Mouse (Mus musculus) intestine, embryonic 14.5 days (tissue): Measurements from ENCODE around the gene Snhg11. TPM values are rescaled to one million over a fixed set of nuclear protein-coding genes. Genes with fewer than 3 reads are reported as not detected.

Experiments used
- ATAC-seq: fragments of 200-750 bp; cut with Nextera tagmentation; replicated peaks from 2 replicates; pipeline ENCODE4 v1.8.0; 2017; ENCODE audit warnings: low read depth, moderate number of reproducible peaks, moderate TSS enrichment, moderate library complexity; ENCODE audit not compliant: low FRiP score, low TSS enrichment
- DNase-seq: peaks from one replicate; pipeline ENCODE4 v3.0.0-alpha.2; 2018; ENCODE audit warnings: low spot score
- H3K27ac ChIP-seq: fragments of 300-500 bp; sonication (generic); 2 replicates; pipeline ENCODE4 v1.5.1; 2014; ENCODE audit warnings: low read depth, mild to moderate bottlenecking, control low read depth
- H3K27me3 ChIP-seq: fragments of 300-500 bp; sonication (generic); replicated peaks from 2 replicates; pipeline ENCODE4 v1.6.1; 2014; ENCODE audit warnings: low read length, control low read depth; ENCODE audit not compliant: control insufficient read depth, insufficient read depth
- H3K36me3 ChIP-seq: fragments of 300-500 bp; sonication (generic); 2 replicates; pipeline ENCODE4 v1.6.1; 2014; ENCODE audit warnings: low read length, control low read depth; ENCODE audit not compliant: control insufficient read depth, insufficient read depth
- H3K4me1 ChIP-seq: fragments of 300-500 bp; sonication (generic); replicated peaks from 2 replicates; pipeline ENCODE4 v1.6.1; 2014; ENCODE audit warnings: low read length, control low read depth, mixed read lengths; ENCODE audit not compliant: control insufficient read depth, insufficient read depth
- H3K4me2 ChIP-seq: fragments of 300-500 bp; sonication (generic); 2 replicates; pipeline ENCODE4 v1.6.1; 2014; ENCODE audit warnings: low read length
- H3K4me3 ChIP-seq: fragments of 300-500 bp; sonication (generic); 2 replicates; pipeline ENCODE4 v1.5.1; 2014; ENCODE audit warnings: low read depth, low read length, control low read depth, mixed read lengths
- H3K9ac ChIP-seq: fragments of 300-500 bp; sonication (generic); 2 replicates; pipeline ENCODE4 v1.6.1; 2014; ENCODE audit warnings: mild to moderate bottlenecking, low read length
- H3K9me3 ChIP-seq: fragments of 300-500 bp; sonication (generic); 2 replicates; pipeline ENCODE4 v1.6.1; 2016; ENCODE audit warnings: low read length, control low read depth; ENCODE audit not compliant: control insufficient read depth
- WGBS: fragments of 180-500 bp; shearing (Covaris S2); extraction: QIAGEN DNeasy Blood & Tissue Kit; methylation state at CpG from one replicate; pipeline ENCODE4 v1.1.7; 2014; 5-methylcytosine and 5-hydroxymethylcytosine counted together
- polyA plus RNA-seq: library from polyadenylated mRNA; unstranded; fragments of >200 nt; fragmentation: Nextera tagmentation; extraction: Ambion mirVana; gene quantifications from 2 replicates; pipeline ENCODE4 v1.2.1, GENCODE M21; 2014

Gene Snhg11
- polyA plus RNA-seq, 1 experiment from 2014 or later: 6.1 TPM

DNA sequence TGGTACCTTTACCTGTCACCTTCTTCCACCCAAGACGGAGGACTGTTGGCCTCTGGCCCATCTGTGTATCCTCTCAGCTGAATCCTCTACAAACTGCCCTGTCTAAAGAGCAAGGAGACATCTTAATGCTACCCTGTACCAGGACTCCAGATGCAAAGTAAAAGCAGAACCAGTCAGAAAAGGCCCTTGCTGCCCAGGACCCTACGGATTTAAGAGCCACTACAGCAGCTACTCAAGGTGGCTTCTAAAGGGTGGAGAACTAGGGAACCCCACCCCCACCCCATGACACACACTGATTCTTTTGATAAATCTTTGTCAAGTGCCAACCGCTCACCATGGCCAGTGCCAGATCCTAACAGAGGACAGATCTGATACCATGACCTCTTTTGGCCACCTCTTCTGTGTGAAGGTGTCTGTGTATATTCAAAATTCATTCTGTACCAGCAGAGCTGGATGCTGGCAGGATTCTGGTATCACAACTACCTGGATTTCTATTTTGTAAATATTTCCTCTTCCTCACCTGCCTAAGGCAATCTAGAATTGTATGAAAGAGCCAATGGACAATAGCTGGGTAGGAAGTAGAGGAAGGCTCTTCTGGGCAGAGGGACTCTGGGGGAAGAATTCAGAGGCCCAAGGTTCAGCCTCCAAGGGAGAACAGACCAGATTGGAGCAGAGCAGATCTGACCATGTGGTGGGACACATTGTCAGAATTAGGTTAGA is 22.5 kb upstream of the Snhg11 start:
- 79% methylated on average over 3 of the region's 3 CpGs for WGBS
- Histone ChIP-seq H3K4me3 (no peak overlapping the region), H3K27me3 (no peaks in the 10 kb centered on the region), H3K4me2 (no peak overlapping the region), H3K9me3 (no peaks in the 10 kb centered on the region), H3K9ac (no peak overlapping the region), H3K36me3 (peaks cover 42% of the 10 kb centered on the region), H3K4me1 (no peaks in the 10 kb centered on the region), H3K27ac (no peak overlapping the region)
- no peak for ATAC-seq
- no peak for DNase-seq

DNA sequence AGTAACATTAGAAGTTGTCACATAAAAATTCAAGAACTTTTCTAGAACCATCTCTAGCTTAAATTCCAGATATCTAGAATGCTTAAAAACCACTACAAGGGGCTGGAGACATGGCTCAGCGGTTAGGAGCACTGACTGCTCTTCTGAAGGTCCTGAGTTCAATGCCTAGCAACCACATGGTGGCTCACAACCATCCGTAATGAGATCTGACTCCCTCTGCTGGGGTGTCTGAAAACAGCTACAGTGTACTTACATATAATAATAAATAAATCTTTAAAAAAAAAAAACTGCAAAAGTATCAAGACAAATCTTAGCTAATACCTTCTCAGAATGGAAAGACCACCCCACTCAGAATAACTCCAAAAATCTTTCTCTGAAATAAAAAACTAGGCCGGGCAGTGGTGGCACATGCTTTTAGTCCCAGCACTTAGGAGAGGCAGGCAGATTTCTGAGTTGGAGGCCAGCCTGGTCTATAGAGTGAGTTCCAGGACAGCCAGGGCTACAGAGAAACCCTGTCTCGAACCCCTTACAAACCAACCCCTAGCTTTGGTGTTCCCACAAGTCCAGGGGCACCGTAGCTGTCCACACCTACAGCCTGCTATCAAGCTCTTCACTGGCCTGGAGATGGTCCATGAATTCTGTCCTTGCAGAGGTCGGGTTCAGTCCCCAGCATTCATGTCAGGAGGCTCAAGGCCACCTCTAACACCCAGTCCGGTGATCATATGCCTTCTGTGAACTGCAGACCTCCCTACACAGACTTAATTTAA is 20.9 kb upstream of the Snhg11 start:
- Histone ChIP-seq H3K4me1 (peaks cover 5% of the 10 kb centered on the region), H3K27ac (no peak overlapping the region), H3K4me2 (no peak overlapping the region), H3K9me3 (no peaks in the 10 kb centered on the region), H3K27me3 (no peaks in the 10 kb centered on the region), H3K4me3 (no peak overlapping the region), H3K36me3 (peaks cover 58% of the 10 kb centered on the region), H3K9ac (no peak overlapping the region)
- DNase-seq (no peak), ATAC-seq (no peak)
- 80% methylated on average over 7 of the region's 7 CpGs for WGBS

DNA sequence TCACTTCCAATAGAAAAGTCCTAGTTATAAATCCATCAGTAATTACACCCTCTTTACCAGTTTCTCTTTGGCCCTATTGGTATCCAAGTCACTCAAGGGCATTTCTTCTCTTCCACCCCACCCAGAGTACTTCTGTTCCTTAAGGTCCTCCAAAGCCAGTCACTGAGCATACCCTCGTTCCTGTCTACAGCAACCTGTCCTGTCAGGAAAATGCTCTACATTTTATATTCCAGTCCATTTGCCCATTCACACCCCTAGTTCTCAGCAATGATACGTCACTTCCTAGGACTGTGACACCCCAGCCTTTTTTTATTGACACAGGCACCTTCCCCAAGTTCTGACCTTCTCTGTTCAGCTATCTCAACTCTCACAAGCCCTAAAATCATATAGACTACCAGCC is 20.2 kb upstream of the Snhg11 start:
- Histone ChIP-seq H3K36me3 (peaks cover 65% of the 10 kb centered on the region), H3K9ac (no peak overlapping the region), H3K9me3 (no peaks in the 10 kb centered on the region), H3K4me3 (no peak overlapping the region), H3K4me1 (peaks cover 12% of the 10 kb centered on the region), H3K27ac (no peak overlapping the region), H3K27me3 (no peaks in the 10 kb centered on the region), H3K4me2 (no peak overlapping the region)
- DNase-seq (no peak), ATAC-seq (no peak)
- 86% methylated on average over 2 of the region's 2 CpGs for WGBS

DNA sequence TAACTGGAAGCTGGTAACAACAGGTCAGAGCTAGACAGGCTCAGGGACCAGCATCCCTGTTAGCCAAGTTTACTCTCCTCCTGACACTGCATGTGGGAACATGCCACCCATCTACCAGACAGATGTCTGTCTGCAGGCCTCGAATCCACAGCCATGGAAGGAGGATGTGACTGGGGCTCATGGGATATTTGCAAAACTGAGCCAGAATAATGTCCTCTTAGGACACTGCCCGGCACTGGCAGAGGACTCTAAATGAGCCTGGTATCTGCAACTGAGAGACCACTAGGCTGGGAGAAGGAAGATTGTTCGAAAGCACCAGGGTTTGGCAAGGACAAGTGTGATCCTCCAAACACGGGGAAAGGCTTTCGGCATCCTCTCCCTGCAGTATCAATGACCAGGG is 19.3 kb upstream of the Snhg11 start:
- Histone ChIP-seq H3K27me3 (no peaks in the 10 kb centered on the region), H3K36me3 (peaks cover 65% of the 10 kb centered on the region), H3K4me3 (no peak overlapping the region), H3K9ac (no peak overlapping the region), H3K27ac (no peak overlapping the region), H3K4me2 (no peak overlapping the region), H3K4me1 (peaks cover 15% of the 10 kb centered on the region), H3K9me3 (no peaks in the 10 kb centered on the region)
- WGBS: 90% methylated on average over 5 of the region's 5 CpGs
- ATAC-seq (no peak), DNase-seq (no peak)

DNA sequence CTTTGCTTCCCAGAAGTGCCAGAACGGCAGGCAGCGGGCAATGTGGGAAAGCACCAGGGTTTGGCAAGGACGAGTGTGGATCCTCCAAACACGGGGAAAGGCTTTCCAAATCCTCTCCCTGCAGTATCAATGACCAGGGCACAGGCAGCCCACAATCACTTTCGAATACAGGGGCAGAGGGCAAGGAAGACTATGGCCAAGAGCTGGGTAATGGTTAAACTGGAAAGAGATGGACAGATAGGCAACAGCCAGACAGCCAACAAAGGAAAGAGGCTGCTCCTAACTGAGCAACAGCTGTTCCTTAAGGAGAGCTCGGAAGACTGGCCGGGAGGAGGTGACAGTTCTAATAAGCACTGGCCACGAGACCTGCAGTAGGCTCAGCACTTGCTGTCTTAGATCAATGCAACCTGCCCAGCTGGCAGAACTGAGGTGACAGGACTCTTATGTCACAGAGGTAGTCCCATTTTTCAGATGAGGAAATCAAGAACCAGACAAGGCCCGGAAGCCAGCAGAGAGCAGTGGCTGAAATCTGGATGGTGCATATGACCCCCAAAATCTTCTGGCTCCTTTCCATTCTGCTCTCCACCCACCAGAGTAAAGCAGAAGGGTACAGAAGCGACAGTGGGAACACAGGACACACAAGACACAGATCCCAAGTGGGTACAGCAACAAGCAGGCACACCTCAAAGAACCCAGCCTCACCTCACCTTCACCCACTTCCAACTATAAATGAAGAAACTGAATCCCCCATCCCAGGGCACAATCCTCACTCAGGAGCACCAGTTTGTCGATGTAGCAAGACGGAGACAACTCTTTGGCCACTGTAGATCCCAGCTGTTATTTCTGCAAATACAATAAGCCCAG is 15.4 kb upstream of the Snhg11 start:
- 62% methylated on average over 12 of the region's 12 CpGs for WGBS
- Histone ChIP-seq H3K4me1 (peaks cover 15% of the 10 kb centered on the region), H3K4me2 (peak overlapping the region; percentile 57), H3K36me3 (peaks cover 53% of the 10 kb centered on the region), H3K4me3 (peak overlapping the region; percentile 69), H3K27me3 (no peaks in the 10 kb centered on the region), H3K27ac (no peak overlapping the region; the same call in 1 of the 2 replicates), H3K9ac (peak overlapping the region; percentile 85), H3K9me3 (no peaks in the 10 kb centered on the region)
- DNase-seq (no peak), ATAC-seq (no peak)

DNA sequence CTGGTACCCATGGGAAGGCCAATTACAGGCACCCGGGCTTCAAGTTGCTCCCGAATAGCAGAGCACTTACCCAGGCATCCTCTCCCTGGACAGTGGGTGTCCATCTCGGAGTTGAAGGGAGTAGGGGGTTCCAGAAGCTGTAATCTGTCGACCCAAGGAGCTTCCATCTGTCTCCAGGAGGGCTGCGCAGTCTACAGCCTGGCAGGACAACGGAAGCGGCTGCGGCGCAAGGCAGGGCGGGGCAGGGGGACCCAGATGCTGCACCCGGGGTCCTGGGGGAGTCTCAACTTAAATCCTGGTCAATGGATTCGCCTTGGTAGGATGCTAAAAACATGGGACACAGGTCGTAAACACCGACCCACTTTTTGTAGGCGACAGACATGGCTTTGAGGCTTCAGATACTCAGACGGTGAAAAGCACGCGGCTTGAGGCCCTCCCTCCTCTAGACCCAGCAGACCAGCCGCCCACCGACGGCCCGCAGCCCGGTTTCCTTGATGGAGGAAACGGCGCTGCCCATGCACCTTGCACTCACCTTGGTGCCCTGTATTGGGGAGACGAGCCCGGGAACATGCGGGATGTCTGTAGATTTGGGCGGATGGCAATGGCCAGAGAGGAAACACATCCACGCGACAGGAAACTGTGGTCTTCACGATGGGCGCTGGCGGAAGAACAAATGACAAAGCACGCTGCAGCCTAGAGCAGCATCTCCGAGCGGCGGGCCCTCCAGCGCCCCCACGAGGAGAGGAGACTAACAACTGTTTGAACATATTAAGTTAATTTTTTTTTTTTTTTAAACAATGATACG is 14.4 kb upstream of the Snhg11 start:
- DNase-seq: peak; percentile 97
- Histone ChIP-seq H3K9me3 (no peaks in the 10 kb centered on the region), H3K4me2 (peak overlapping the region; percentile 57), H3K9ac (peak overlapping the region; percentile 85), H3K27me3 (no peaks in the 10 kb centered on the region), H3K4me3 (peak overlapping the region; percentile 69), H3K27ac (peak overlapping the region; percentile 77), H3K36me3 (peaks cover 42% of the 10 kb centered on the region), H3K4me1 (peaks cover 15% of the 10 kb centered on the region)
- ATAC-seq: peak; percentile 84
- under 1% methylated on average over 41 of the region's 41 CpGs for WGBS

DNA sequence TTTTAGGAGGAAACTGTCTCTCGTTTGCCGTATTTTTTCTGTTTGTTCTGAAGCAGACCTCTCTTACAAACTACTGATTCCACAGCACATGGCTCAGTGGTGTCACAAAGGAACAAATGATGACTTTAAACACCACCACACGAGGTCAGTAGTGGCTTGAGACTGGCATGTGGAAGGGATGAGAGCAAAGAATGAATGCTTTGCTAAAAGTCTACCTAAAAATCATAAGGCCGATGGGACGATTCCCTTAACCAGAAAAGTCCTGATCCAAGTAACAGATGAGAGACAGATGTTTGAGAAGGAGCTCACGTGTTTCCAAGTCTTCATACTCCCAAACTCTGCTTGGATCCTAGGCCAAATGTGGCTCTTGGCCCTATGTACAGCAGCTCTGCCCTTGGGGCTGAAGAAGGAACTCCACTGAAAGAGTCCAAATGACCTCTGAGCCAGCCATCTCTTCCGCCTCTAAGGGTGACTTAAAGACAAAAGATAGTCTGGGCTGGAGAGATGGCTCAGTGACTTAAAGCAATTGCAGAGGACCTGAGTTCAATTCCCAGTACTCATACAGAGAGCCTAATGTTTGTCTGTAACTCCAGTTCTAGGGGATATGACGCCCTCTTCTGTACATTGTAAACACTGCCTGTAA is 13.6 kb upstream of the Snhg11 start:
- Histone ChIP-seq H3K4me1 (peaks cover 15% of the 10 kb centered on the region), H3K36me3 (peaks cover 35% of the 10 kb centered on the region), H3K9me3 (no peaks in the 10 kb centered on the region), H3K4me2 (peak overlapping the region; percentile 38), H3K4me3 (peak overlapping the region; percentile 69), H3K27ac (peak overlapping the region; percentile 77; the same call in 1 of the 2 replicates), H3K9ac (peak overlapping the region; percentile 16; the same call in 1 of the 2 replicates), H3K27me3 (no peaks in the 10 kb centered on the region)
- peak; percentile 26; the same call in 1 of the 2 replicates for ATAC-seq
- no peak for DNase-seq
- WGBS: 39% methylated on average over 8 of the region's 8 CpGs
